Mouse (Mus musculus): ENCODE measurements around the gene Sgcd. TPM values are rescaled to one million over a fixed set of nuclear protein-coding genes. Genes with fewer than 3 reads are reported as not detected.

Sgcd gene
- polyA plus RNA-seq, 1 experiment, result 2.9 TPM

DNA sequence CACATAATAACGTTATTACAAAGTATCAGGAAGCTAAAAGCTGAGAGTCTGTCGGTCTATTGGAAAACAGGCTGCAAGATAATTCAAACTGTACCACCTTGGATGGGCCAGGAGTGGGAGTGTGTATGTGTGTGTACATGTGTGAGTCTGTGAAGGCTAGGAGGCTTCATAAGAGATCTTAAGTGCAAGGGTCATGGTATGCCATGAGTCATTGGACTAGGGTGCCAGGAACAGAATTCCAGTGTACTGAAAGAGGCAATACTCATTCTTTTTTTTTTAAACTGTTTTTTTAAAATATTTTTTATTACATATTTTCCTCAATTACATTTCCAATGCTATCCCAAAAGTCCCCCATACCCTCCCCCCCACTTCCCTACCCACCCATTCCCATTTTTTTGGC, 917.6 kb downstream of the Sgcd start:
- Histone ChIP-seq H3K4me3 (replicated peaks; ENCODE audit: control insufficient read depth, low read depth, low read length) (no peak overlapping the region), H3K27ac (ENCODE audit: control insufficient read depth, insufficient read depth, low read depth, low read length, poor library complexity) (no peak overlapping the region), H3K4me1 (ENCODE audit: control insufficient read depth, insufficient read depth, low read length) (no peaks in the 10 kb centered on the region)
- 72% methylated on average over 2 of the region's 2 CpGs for WGBS
- TF ChIP-seq POLR2A (IDR thresholded peaks at IDR 0.05; ENCODE audit: borderline replicate concordance, control insufficient read depth, low read depth, low read length) (no peak), CTCF (IDR thresholded peaks at IDR 0.05; ENCODE audit: control insufficient read depth, insufficient read depth, low read length) (no peak)

DNA sequence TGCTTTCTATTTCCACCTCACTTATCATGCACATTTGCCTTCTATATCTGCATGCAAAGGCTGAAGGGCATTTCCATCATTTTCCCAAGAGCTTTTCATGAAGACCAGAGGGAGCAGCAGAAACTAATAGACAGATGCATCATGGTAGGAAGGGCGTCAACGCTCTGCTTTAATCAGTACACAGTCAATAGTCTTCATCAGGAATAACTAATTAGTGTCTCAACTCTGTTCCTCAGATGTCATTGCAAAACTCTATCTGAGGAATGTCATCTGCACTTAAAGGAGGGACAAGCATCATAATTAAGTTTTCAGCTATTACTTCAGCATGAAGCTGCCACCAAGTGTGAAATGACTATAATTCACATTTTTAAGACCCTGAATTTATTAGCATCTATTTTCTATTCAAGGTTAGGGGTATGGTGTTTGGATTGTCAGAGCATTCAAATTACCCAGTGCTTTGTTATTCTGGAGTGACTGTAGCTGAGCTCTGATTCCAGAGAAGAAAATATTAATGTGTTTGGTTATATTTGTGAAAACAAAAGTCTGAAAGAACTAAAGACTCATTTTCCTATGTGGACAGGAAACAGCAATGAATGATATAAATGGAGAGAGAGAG, 918.9 kb downstream of the Sgcd start:
- Histone ChIP-seq H3K27ac (ENCODE audit: control insufficient read depth, insufficient read depth, low read depth, low read length, poor library complexity) (no peak overlapping the region), H3K4me1 (ENCODE audit: control insufficient read depth, insufficient read depth, low read length) (no peaks in the 10 kb centered on the region), H3K4me3 (replicated peaks; ENCODE audit: control insufficient read depth, low read depth, low read length) (no peak overlapping the region)
- TF ChIP-seq CTCF (IDR thresholded peaks at IDR 0.05; ENCODE audit: control insufficient read depth, insufficient read depth, low read length) (no peak), POLR2A (IDR thresholded peaks at IDR 0.05; ENCODE audit: borderline replicate concordance, control insufficient read depth, low read depth, low read length) (no peak)
- 78% methylated on average over 2 of the region's 2 CpGs for WGBS

DNA sequence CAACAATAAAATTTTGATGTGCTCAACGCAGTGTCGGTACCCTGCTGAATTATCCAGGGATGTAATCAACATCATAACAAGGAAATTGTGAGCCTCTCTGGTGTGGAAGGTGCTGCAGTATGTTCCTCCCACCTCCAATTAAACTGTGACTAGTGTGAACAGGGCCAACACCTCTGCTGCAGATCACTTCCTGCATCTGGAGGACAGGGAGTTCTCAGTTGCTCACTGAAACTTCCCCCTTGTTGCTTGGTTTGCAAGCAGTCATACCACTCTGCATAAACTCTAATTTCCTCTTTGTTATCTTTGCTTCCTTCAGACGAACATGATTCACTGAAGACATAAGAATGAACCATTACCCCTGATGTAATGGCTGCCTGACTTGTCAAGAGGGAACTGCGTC, 925.1 kb downstream of the Sgcd start:
- H3K27ac ChIP-seq (ENCODE audit: control insufficient read depth, insufficient read depth, low read depth, low read length, poor library complexity), result no peak overlapping the region
- TF ChIP-seq POLR2A (IDR thresholded peaks at IDR 0.05; ENCODE audit: borderline replicate concordance, control insufficient read depth, low read depth, low read length) (no peak), CTCF (IDR thresholded peaks at IDR 0.05; ENCODE audit: control insufficient read depth, insufficient read depth, low read length) (no peak)
- 29% methylated on average over 4 of the region's 4 CpGs for WGBS
- H3K4me1 ChIP-seq (ENCODE audit: control insufficient read depth, insufficient read depth, low read length), result no peaks in the 10 kb centered on the region
- H3K4me3 ChIP-seq (replicated peaks; ENCODE audit: control insufficient read depth, low read depth, low read length), result no peak overlapping the region

DNA sequence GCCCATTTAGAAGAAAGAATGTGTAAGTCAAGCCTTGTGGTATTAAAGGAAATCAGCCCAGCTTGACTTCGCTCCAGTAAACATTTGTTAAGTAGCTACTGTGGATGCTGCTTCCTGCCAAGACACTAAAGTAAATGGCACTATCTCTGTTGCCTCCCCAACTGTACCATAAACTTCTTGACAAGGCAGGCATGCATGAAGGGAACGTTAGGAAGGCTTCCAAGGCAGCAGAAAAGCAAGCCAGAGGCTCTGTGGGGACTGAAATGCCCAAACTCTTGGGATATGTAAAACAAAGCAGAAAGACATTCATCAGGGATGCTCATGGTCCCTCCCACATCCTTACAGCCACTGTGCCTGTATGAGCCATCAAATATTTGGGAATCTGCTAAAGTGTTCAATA, 938.4 kb downstream of the Sgcd start:
- Histone ChIP-seq H3K4me3 (replicated peaks; ENCODE audit: control insufficient read depth, low read depth, low read length) (no peak overlapping the region), H3K27ac (ENCODE audit: control insufficient read depth, insufficient read depth, low read depth, low read length, poor library complexity) (no peak overlapping the region), H3K4me1 (ENCODE audit: control insufficient read depth, insufficient read depth, low read length) (no peaks in the 10 kb centered on the region)
- WGBS, result 55% methylated on average over 2 of the region's 2 CpGs
- TF ChIP-seq CTCF (IDR thresholded peaks at IDR 0.05; ENCODE audit: control insufficient read depth, insufficient read depth, low read length) (no peak), POLR2A (IDR thresholded peaks at IDR 0.05; ENCODE audit: borderline replicate concordance, control insufficient read depth, low read depth, low read length) (no peak)

DNA sequence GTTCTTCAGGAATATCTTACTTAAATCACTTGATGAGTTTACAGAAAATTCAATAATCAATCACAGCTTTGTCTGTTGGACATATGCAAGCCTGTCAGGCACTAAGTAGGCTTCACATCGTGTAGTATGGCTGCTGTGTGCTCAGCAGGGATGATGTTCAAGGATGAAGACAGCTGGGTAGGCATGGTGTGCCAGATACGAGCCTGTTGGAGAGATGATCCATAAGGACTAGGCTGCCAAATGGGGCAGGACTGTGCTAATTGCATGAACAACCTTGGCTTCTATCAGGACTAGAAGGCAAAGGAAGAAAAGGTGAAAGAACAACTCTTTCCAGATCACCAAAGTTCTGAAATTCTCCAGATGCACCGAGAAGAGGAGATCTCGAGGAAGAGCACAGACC, 939.0 kb downstream of the Sgcd start:
- WGBS, result 75% methylated on average over 4 of the region's 4 CpGs
- H3K27ac ChIP-seq (ENCODE audit: control insufficient read depth, insufficient read depth, low read depth, low read length, poor library complexity), result no peak overlapping the region
- H3K4me1 ChIP-seq (ENCODE audit: control insufficient read depth, insufficient read depth, low read length), result no peaks in the 10 kb centered on the region
- H3K4me3 ChIP-seq (replicated peaks; ENCODE audit: control insufficient read depth, low read depth, low read length), result no peak overlapping the region
- TF ChIP-seq CTCF (IDR thresholded peaks at IDR 0.05; ENCODE audit: control insufficient read depth, insufficient read depth, low read length) (no peak), POLR2A (IDR thresholded peaks at IDR 0.05; ENCODE audit: borderline replicate concordance, control insufficient read depth, low read depth, low read length) (no peak)

DNA sequence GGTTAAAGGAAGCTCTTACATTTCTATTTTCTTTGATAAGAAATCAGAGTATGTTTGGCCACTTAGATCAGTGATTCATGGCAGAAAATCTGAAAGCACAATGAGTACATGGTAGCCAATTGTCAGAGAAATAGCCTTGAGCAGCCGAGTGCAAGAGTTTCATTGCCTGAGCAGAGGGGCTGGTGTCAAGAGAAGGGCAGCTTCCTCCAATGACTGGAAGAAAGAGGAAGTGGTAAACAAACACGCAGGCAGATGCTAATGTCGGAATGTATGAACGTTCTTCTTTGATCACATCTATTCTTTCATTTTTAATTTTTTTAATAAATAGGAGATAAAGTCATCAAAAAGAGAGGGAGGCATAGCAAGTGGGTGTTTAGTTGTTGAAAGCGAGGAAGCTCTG, 956.5 kb downstream of the Sgcd start:
- 18% methylated on average over 5 of the region's 5 CpGs for WGBS
- no peaks in the 10 kb centered on the region for H3K4me1 ChIP-seq (ENCODE audit: control insufficient read depth, insufficient read depth, low read length)
- TF ChIP-seq POLR2A (IDR thresholded peaks at IDR 0.05; ENCODE audit: borderline replicate concordance, control insufficient read depth, low read depth, low read length), result no peak
- TF ChIP-seq CTCF (IDR thresholded peaks at IDR 0.05; ENCODE audit: control insufficient read depth, insufficient read depth, low read length), result no peak

DNA sequence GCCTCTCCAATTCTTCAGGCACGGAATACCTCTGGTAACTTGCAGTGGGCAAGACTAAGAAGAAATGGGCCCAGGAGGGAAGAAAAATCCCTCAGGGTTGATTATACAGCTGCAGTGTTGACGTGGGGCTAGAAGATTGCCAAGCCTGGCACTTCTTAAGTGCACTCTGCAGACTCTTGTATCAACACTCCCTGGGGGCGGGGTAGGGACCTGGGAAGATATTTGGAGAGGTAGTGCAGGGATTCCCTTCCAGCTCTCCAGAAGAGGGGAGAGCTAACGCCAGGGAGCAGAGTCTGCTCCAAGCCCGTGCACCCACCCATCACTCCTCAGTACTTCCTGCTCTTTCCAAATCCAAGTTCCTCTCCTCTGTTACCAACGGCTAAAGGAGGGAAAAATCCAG, 967.9 kb downstream of the Sgcd start:
- no peak overlapping the region for H3K27ac ChIP-seq (ENCODE audit: control insufficient read depth, insufficient read depth, low read depth, low read length, poor library complexity)
- WGBS, result 59% methylated on average over 6 of the region's 6 CpGs
- TF ChIP-seq POLR2A (IDR thresholded peaks at IDR 0.05; ENCODE audit: borderline replicate concordance, control insufficient read depth, low read depth, low read length) (no peak), CTCF (IDR thresholded peaks at IDR 0.05; ENCODE audit: control insufficient read depth, insufficient read depth, low read length) (no peak)
- no peak overlapping the region for H3K4me3 ChIP-seq (replicated peaks; ENCODE audit: control insufficient read depth, low read depth, low read length)
- H3K4me1 ChIP-seq (ENCODE audit: control insufficient read depth, insufficient read depth, low read length), result no peaks in the 10 kb centered on the region

More for the DNA sequence above, 956.5 kb downstream of the Sgcd start:
- Histone ChIP-seq H3K27ac (ENCODE audit: control insufficient read depth, insufficient read depth, low read depth, low read length, poor library complexity) (no peak overlapping the region), H3K4me3 (replicated peaks; ENCODE audit: control insufficient read depth, low read depth, low read length) (no peak overlapping the region)

DNA sequence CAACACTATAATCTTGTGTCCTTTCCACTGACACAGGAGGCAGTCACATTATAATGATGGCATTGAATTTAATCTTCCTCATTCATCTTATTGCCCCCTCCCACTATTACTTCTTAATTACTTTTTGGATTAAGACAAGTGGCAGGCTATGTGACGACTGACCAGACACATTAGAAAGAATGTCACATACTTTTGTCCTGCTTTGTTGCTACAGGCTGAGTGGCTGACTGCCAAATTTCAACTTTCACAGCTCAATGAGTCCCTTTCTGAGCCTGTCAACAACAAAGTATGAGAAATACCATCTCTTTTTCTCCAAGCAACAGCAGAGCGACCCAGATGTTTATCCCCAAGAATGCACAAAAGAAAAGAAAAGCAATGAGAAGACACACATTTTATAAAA, 970.6 kb downstream of the Sgcd start:
- Histone ChIP-seq H3K27ac (ENCODE audit: control insufficient read depth, insufficient read depth, low read depth, low read length, poor library complexity) (no peak overlapping the region), H3K4me3 (replicated peaks; ENCODE audit: control insufficient read depth, low read depth, low read length) (no peak overlapping the region), H3K4me1 (ENCODE audit: control insufficient read depth, insufficient read depth, low read length) (no peaks in the 10 kb centered on the region)
- TF ChIP-seq POLR2A (IDR thresholded peaks at IDR 0.05; ENCODE audit: borderline replicate concordance, control insufficient read depth, low read depth, low read length) (no peak), CTCF (IDR thresholded peaks at IDR 0.05; ENCODE audit: control insufficient read depth, insufficient read depth, low read length) (no peak)
- 63% methylated on average over 2 of the region's 2 CpGs for WGBS

DNA sequence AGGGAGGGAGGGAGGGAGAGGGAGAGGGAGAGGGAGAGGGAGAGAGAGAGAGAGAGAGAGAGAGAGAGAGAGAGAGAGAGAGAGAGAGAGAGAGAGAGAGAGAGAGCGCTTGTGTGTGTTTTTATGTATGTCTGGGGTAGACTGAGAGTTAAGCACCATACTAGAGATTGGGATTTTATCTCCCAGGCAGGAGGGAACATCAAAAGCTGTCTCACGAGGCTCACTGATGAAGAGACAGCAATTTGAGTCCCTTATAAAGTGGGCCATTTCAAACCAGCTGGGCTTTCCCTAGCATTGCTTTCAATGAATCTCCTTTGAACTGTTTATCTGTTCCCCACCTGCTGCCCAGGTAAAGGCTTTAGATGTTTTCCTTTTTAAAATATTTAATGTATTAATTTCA, 973.1 kb downstream of the Sgcd start:
- Histone ChIP-seq H3K27ac (ENCODE audit: control insufficient read depth, insufficient read depth, low read depth, low read length, poor library complexity) (no peak overlapping the region), H3K4me3 (replicated peaks; ENCODE audit: control insufficient read depth, low read depth, low read length) (no peak overlapping the region), H3K4me1 (ENCODE audit: control insufficient read depth, insufficient read depth, low read length) (no peaks in the 10 kb centered on the region)
- whole genome bisulfite sequencing, result 57% methylated on average over 2 of the region's 2 CpGs
- TF ChIP-seq POLR2A (IDR thresholded peaks at IDR 0.05; ENCODE audit: borderline replicate concordance, control insufficient read depth, low read depth, low read length) (no peak), CTCF (IDR thresholded peaks at IDR 0.05; ENCODE audit: control insufficient read depth, insufficient read depth, low read length) (no peak)
